Mouse (Mus musculus): ENCODE measurements around the gene Frat1.

DNA sequence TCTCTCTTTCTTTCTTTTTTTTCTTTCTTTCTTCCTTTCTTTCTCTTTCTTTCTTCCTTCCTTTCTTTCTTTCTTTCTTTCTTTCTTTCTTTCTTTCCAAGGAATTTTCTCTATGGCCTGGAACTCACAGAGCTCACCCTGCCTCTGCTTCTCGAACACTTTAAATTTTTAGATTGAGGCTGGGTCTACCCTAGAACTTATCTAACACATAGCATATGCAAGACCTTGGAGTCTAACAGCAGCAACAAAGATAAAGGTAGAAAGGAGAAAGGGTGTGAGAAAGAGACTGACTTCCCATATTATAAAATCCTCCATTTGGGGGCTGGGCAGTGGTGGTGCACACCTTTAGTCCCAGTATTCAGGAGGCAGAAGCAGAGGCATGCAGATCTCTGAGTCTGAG, 7.2 kb upstream of the Frat1 start:
- TF ChIP-seq CTCF (IDR thresholded peaks at IDR 0.05; ENCODE audit: extremely low read depth, insufficient read depth, insufficient read length, insufficient replicate concordance) (no peak), POLR2A (IDR thresholded peaks at IDR 0.05; ENCODE audit: low read depth, low read length) (no peak)

Data from spleen, adult 2 months (tissue).